Mouse (Mus musculus) lung, embryonic 14.5 days (tissue): ENCODE data around the gene Adamtsl3. TPM values are rescaled to one million over a fixed set of nuclear protein-coding genes. Genes with fewer than 3 reads are reported as not detected.

Source experiments
- ATAC-seq: fragments of 200-750 bp; cut with Nextera tagmentation; 2 replicates; pipeline ENCODE4 v1.8.0; 2017; ENCODE audit warnings: mild to moderate bottlenecking, moderate TSS enrichment, moderate library complexity; ENCODE audit not compliant: insufficient read depth
- DNase-seq: peaks from one replicate; pipeline ENCODE4 v3.0.0-alpha.2; 2015
- H3K27ac ChIP-seq: fragments of 300-500 bp; sonication (generic); 2 replicates; pipeline ENCODE4 v1.5.1; 2014; ENCODE audit warnings: low read depth, mild to moderate bottlenecking, moderate library complexity
- H3K27me3 ChIP-seq: fragments of 300-500 bp; sonication (generic); 2 replicates; pipeline ENCODE4 v1.6.1; 2014; ENCODE audit warnings: low read length, control low read depth; ENCODE audit not compliant: insufficient read depth
- H3K36me3 ChIP-seq: fragments of 300-500 bp; sonication (generic); 2 replicates; pipeline ENCODE4 v1.6.1; 2014; ENCODE audit warnings: control low read depth; ENCODE audit not compliant: insufficient read depth
- H3K4me1 ChIP-seq: fragments of 300-500 bp; sonication (generic); 2 replicates; pipeline ENCODE4 v1.6.1; 2014; ENCODE audit warnings: antibody characterized with exemption, control low read depth; ENCODE audit not compliant: insufficient read depth
- H3K4me2 ChIP-seq: fragments of 300-500 bp; sonication (generic); 2 replicates; pipeline ENCODE4 v1.6.1; 2014; ENCODE audit warnings: mild to moderate bottlenecking
- H3K4me3 ChIP-seq: fragments of 300-500 bp; sonication (generic); 2 replicates; pipeline ENCODE4 v1.5.1; 2014; ENCODE audit warnings: low read depth, low read length
- H3K9ac ChIP-seq: fragments of 300-500 bp; sonication (generic); 2 replicates; pipeline ENCODE4 v1.6.1; 2014
- H3K9me3 ChIP-seq: fragments of 300-500 bp; sonication (generic); 2 replicates; pipeline ENCODE4 v1.6.1; 2016; ENCODE audit warnings: low read depth, low read length, control low read depth
- CTCF ChIP-seq: IDR thresholded peaks from 2 replicates; pipeline ENCODE4 v1.5.1; 2016; ENCODE audit warnings: antibody characterized with exemption, low read depth
- WGBS: fragments of 180-500 bp; shearing (Covaris S2); extraction: QIAGEN DNeasy Blood & Tissue Kit; methylation state at CpG from one replicate; pipeline ENCODE4 v1.1.7; 2014; 5-methylcytosine and 5-hydroxymethylcytosine counted together
- polyA plus RNA-seq: library from polyadenylated mRNA; unstranded; fragments of >200 nt; fragmentation: Nextera tagmentation; extraction: Ambion mirVana; gene quantifications from 2 replicates; pipeline ENCODE4 v1.2.1, GENCODE M21; 2014

Gene Adamtsl3
- polyA plus RNA-seq, 1 experiment from 2014 or later, result 0.58 TPM

DNA sequence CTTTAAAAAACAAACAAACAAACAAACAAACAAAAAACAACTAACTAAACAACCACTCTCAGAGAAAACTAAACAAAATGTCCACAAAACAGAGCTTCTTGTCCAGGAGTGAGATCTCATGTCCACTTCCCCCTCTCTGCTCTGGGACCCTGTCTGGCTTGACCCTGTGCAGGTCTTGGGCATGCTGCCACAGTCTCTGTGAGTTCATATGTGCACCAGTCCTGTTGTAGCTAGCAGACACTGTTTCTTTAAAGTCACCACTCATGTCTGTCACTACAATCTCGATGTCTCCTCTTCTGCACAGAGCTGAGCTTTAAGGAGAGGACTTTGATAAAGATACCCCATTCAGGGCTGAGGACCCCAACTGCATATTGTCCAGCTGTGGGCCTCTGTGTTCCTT, 8.9 kb upstream of the Adamtsl3 start:
- Histone ChIP-seq H3K36me3 (no peaks in the 10 kb centered on the region), H3K4me1 (no peaks in the 10 kb centered on the region), H3K4me2 (no peak overlapping the region), H3K27ac (no peak overlapping the region), H3K9ac (no peak overlapping the region), H3K4me3 (no peak overlapping the region), H3K27me3 (0 out of 2 replicates have a peak, but pooled peaks cover 3% of the 10 kb centered on the region), H3K9me3 (no peaks in the 10 kb centered on the region)
- ATAC-seq (no peak), DNase-seq (no peak)
- no peak for TF ChIP-seq CTCF
- WGBS, result 35% methylated on average over 1 of the region's 1 CpGs

DNA sequence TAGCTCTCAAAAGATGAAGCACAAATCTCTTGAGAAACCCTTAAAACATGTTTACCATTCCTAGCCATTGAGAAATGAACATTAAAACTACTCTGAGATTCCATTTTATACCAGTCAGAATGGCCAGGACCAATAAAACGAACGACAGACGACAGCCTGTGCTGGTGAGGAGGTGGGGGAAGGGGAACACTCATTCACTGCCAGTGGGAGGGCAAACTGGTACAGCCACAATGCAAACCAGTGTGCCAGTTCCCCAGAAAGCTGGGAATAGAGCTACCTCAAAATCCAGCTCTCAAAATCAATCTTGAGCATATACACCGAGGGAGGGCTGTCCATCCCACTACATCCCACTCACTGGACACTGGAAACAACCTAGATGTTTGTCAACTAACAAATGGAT, 8.3 kb upstream of the Adamtsl3 start:
- Histone ChIP-seq H3K4me3 (no peak overlapping the region), H3K4me2 (no peak overlapping the region), H3K9me3 (no peaks in the 10 kb centered on the region), H3K27ac (no peak overlapping the region), H3K36me3 (no peaks in the 10 kb centered on the region), H3K27me3 (0 out of 2 replicates have a peak, but pooled peaks cover 4% of the 10 kb centered on the region), H3K4me1 (no peaks in the 10 kb centered on the region), H3K9ac (no peak overlapping the region)
- DNase-seq, result no peak
- WGBS, result 65% methylated on average over 4 of the region's 4 CpGs
- no peak for ATAC-seq
- TF ChIP-seq CTCF, result no peak

DNA sequence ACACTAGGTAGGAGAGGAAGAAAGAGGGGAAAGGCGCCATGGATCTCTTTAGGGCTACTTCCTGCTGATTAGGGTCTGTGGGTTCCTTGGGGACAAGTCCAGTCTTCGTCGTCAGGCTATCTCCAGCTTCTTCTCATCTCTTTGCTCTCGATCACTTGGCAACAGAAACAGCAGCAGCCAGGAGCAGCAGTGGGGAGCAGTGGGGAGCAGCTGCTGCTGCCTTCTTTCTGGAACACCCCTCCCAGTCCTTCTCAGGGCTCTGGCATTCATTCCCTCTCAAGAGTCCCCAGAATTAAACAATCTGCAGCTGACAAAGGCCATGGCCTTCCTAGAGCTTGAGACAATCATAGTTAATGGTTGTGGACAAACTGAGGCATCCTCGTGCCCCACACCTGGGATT, 7.6 kb upstream of the Adamtsl3 start:
- no peaks in the 10 kb centered on the region for H3K9me3 ChIP-seq
- ATAC-seq, result no peak
- H3K4me2 ChIP-seq, result no peak overlapping the region
- no peak overlapping the region for H3K4me3 ChIP-seq
- no peak for DNase-seq
- H3K27ac ChIP-seq, result no peak overlapping the region
- no peaks in the 10 kb centered on the region for H3K4me1 ChIP-seq
- 60% methylated on average over 5 of the region's 5 CpGs for WGBS
- H3K27me3 ChIP-seq, result 0 out of 2 replicates have a peak, but pooled peaks cover 4% of the 10 kb centered on the region
- TF ChIP-seq CTCF, result no peak
- no peak overlapping the region for H3K9ac ChIP-seq
- H3K36me3 ChIP-seq, result no peaks in the 10 kb centered on the region

DNA sequence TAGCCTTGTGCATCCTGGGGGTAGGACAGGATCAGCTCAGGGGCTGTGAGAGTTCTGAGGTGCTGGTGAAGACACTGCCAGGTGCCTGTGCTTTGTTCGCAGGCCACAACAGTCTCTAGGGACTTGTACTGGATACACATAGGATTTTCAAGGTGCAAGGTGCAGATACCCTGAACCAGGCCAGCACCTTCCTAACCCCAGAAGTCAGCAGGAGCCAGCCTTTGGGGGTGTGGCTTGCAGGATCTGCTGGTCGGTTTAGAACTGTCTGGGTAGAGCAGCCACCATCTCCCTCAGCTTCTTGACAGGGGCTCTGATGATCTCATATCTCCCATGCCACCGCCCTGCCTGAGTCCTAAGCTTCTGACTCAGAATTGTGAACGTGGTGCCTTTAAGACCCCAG, 5.7 kb upstream of the Adamtsl3 start:
- Histone ChIP-seq H3K36me3 (no peaks in the 10 kb centered on the region), H3K4me2 (no peak overlapping the region), H3K4me1 (no peaks in the 10 kb centered on the region), H3K9ac (no peak overlapping the region), H3K9me3 (no peaks in the 10 kb centered on the region), H3K4me3 (no peak overlapping the region), H3K27me3 (peaks cover 15% of the 10 kb centered on the region), H3K27ac (no peak overlapping the region)
- 61% methylated on average over 4 of the region's 4 CpGs for WGBS
- TF ChIP-seq CTCF, result no peak
- no peak for DNase-seq
- ATAC-seq, result no peak

DNA sequence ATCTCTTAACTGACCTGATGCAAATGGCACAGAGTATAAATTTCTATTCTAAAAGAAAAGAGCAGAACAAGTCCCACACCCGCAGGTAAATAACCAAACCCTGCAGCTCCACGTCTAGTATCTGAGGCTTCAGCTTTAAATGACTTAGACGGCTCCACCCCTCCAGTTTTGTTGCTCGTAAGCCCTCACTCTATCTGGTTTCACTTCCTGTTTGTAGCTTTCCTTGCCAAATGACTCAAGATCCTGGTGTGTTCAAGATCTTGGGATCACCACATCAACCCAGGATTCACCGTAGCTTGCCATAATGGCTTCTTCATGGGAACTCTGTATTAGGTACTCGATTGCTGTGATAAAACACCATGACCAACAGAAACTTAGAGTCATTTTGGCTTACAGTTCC, 4.6 kb upstream of the Adamtsl3 start:
- TF ChIP-seq CTCF, result no peak
- H3K9me3 ChIP-seq, result no peaks in the 10 kb centered on the region
- 64% methylated on average over 6 of the region's 6 CpGs for WGBS
- H3K27me3 ChIP-seq, result peaks cover 26% of the 10 kb centered on the region
- no peaks in the 10 kb centered on the region for H3K4me1 ChIP-seq
- H3K4me2 ChIP-seq, result no peak overlapping the region
- H3K27ac ChIP-seq, result no peak overlapping the region
- no peaks in the 10 kb centered on the region for H3K36me3 ChIP-seq
- ATAC-seq, result no peak
- DNase-seq, result no peak
- no peak overlapping the region for H3K9ac ChIP-seq
- H3K4me3 ChIP-seq, result no peak overlapping the region

DNA sequence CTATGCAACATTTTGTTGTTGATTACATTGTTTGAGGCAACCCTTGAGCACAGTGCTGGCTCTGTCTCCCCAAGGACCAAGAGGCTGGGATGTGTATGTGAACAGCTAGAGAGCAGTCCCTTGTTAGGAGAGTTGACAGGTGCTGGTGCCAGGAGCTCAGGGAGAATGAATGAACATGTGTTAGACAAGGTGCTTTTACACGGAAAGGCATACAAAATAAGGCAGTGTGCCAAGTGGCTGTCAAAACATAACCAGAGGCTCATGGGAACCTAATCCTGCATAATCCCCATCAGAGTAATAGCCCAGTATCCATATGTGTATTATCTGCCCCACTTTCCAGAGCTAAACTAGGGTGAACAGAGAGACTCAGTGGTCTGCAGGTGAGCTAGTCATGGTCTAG, 1.5 kb upstream of the Adamtsl3 start:
- peaks cover 53% of the 10 kb centered on the region for H3K27me3 ChIP-seq
- WGBS, result 31% methylated on average over 1 of the region's 1 CpGs

DNA sequence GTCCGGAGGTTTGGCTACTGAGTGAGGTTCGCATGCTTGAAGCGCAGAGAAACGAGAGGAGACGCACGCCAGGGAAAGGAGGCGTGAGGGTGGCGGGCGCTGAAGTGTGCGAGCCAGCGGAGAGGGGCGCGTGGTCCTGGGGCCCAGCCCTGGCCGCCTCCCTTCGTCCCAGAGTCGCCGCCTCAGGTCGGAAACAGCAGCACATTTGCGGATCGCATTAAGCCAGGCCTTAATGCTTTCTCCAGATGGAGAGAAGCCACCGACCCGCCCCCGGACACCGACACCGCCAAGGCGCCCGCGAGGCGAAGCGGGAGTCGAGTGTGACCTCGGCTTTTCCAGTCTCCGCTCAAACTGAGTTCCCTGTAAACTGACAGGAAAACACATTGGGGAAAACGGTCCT, 638 bp downstream of the Adamtsl3 start:
- ATAC-seq, result peak; percentile 48
- peak overlapping the region; percentile 85 for H3K4me2 ChIP-seq
- under 1% methylated on average over 34 of the region's 34 CpGs for WGBS
- H3K4me3 ChIP-seq, result peak overlapping the region; percentile 49
- peaks cover 53% of the 10 kb centered on the region for H3K27me3 ChIP-seq
- TF ChIP-seq CTCF, result no peak
- no peak overlapping the region for H3K27ac ChIP-seq
- DNase-seq, result peak; percentile 52
- H3K36me3 ChIP-seq, result no peaks in the 10 kb centered on the region
- H3K4me1 ChIP-seq, result no peaks in the 10 kb centered on the region
- no peaks in the 10 kb centered on the region for H3K9me3 ChIP-seq
- no peak overlapping the region; the same call in 1 of the 2 replicates for H3K9ac ChIP-seq

More for the DNA sequence above, 1.5 kb upstream of the Adamtsl3 start:
- no peak for DNase-seq
- H3K4me3 ChIP-seq, result no peak overlapping the region
- TF ChIP-seq CTCF, result no peak
- no peaks in the 10 kb centered on the region for H3K4me1 ChIP-seq
- no peak overlapping the region for H3K27ac ChIP-seq
- H3K36me3 ChIP-seq, result no peaks in the 10 kb centered on the region
- no peak overlapping the region for H3K4me2 ChIP-seq
- no peaks in the 10 kb centered on the region for H3K9me3 ChIP-seq
- ATAC-seq, result no peak
- no peak overlapping the region for H3K9ac ChIP-seq

DNA sequence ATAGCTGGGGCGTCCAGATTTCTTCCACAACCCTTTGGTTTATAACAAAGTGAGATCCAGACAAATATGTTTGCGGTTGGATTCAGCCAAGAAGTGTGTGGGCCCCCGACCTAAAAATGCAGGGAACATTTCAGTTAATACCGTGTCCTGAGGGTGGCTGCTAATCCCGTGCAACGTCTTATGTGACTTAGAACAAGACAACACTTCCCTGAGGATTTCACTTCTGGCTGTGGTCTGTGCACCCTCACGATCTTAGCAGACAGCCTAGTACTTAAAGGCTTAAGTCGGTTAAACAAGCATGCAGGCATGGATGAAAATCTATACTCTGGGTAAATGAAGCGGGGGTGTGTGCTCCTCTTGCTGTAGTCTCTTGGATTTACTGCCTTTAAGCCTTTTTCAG, 2.6 kb downstream of the Adamtsl3 start:
- no peak overlapping the region for H3K9ac ChIP-seq
- no peak for TF ChIP-seq CTCF
- H3K4me1 ChIP-seq, result no peaks in the 10 kb centered on the region
- H3K9me3 ChIP-seq, result no peaks in the 10 kb centered on the region
- H3K4me3 ChIP-seq, result no peak overlapping the region
- WGBS, result 82% methylated on average over 9 of the region's 9 CpGs
- no peak for ATAC-seq
- no peak overlapping the region for H3K4me2 ChIP-seq
- no peak for DNase-seq
- peaks cover 49% of the 10 kb centered on the region for H3K27me3 ChIP-seq
- H3K36me3 ChIP-seq, result no peaks in the 10 kb centered on the region
- H3K27ac ChIP-seq, result no peak overlapping the region
